Mouse (Mus musculus) stomach, postnatal 0 days (tissue): ENCODE results near the gene Thrb.

Experiments used
- CTCF ChIP-seq: IDR thresholded peaks from 2 replicates; pipeline ENCODE4 v1.5.1; 2016; ENCODE audit warnings: antibody characterized with exemption, low read depth, mild to moderate bottlenecking, moderate library complexity
- EP300 ChIP-seq: optimal IDR thresholded peaks from 2 replicates; pipeline ENCODE3; 2016; ENCODE audit warnings: antibody characterized with exemption

DNA sequence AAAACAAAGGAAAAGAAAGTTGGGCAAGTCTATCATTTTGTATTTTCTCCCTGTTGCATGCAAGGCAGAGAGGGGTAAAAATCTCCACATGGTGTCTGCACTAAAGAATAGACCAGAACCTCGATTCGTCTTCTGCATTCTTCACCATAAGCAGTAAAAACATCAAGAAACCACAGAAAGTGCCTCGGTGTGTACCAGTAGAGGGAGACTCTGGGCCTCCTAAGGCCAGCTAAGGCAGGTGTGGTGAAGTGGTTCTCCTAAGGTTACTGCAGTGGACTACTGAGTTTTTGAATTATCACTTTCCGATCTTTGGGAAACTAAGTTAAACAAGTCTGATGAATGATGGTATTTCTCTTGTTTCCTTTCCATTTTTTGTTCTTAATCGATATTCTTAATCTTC, 269.5 kb downstream of the Thrb start:
- peak; percentile 58 for TF ChIP-seq CTCF
- no peak for TF ChIP-seq EP300
